Mouse (Mus musculus) megakaryocyte, embryonic 14.5 days (primary cell): ENCODE results near the gene Sept5. TPM values are rescaled to one million over a fixed set of nuclear protein-coding genes. Genes with fewer than 3 reads are reported as not detected.

Source experiments
- H3K27me3 ChIP-seq: replicated peaks from 2 replicates; pipeline ENCODE3; 2012; ENCODE audit warnings: inconsistent platforms
- H3K36me3 ChIP-seq: replicated peaks from 2 replicates; pipeline ENCODE3; 2012; ENCODE audit warnings: low read length, inconsistent platforms, mixed read lengths
- H3K4me1 ChIP-seq: 2 replicates; pipeline ENCODE4 v1.6.1; 2012; ENCODE audit warnings: inconsistent platforms
- H3K4me3 ChIP-seq: replicated peaks from 2 replicates; pipeline ENCODE3; 2012; ENCODE audit warnings: moderate library complexity, mild to moderate bottlenecking, inconsistent platforms
- H3K9me3 ChIP-seq: 2 replicates; pipeline ENCODE4 v1.6.1; 2012; ENCODE audit warnings: inconsistent platforms
- FLI1 ChIP-seq: IDR thresholded peaks from 2 replicates; pipeline ENCODE4 v1.6.1; 2012; ENCODE audit warnings: low read length, inconsistent platforms, mixed read lengths
- GATA1 ChIP-seq: IDR thresholded peaks from 3 replicates; pipeline ENCODE4 v1.6.1; 2012; ENCODE audit warnings: mixed read lengths, low read length, inconsistent platforms, borderline replicate concordance
- polyA plus RNA-seq: library from polyadenylated mRNA; stranded (reverse); fragments of >175 nt; gene quantifications from 2 replicates; pipeline ENCODE4 v1.2.3, GENCODE M21; 2012; ENCODE audit warnings: low replicate concordance; ENCODE audit not compliant: insufficient read depth

Gene Sept5
- polyA plus RNA-seq, 1 experiment = 8.0 TPM

- Histone ChIP-seq H3K9me3 (no peaks in the 10 kb centered on the region), H3K4me3 (peak overlapping the region; percentile 95), H3K4me1 (peaks cover 79% of the 10 kb centered on the region), H3K36me3 (peaks cover 19% of the 10 kb centered on the region), H3K27me3 (peaks cover 75% of the 10 kb centered on the region)
- TF ChIP-seq GATA1 (no peak), FLI1 (no peak)
Observed at GRCm38 (mm10) chr16:18619110-18619509, 10.6 kb downstream of the Sept5 start.

GRCm38 (mm10) chr16:18618297-18618696 lies 11.5 kb downstream of the Sept5 start:
- peaks cover 75% of the 10 kb centered on the region for H3K27me3 ChIP-seq

GRCm38 (mm10) chr16:18617370-18618065 lies 12.2 kb downstream of the Sept5 start:
- TF ChIP-seq FLI1 = no peak
- TF ChIP-seq GATA1 = no peak
- H3K9me3 ChIP-seq = no peaks in the 10 kb centered on the region
- peak overlapping the region; percentile 90 for H3K4me3 ChIP-seq
- H3K36me3 ChIP-seq = peaks cover 17% of the 10 kb centered on the region
- peaks cover 71% of the 10 kb centered on the region for H3K4me1 ChIP-seq
- H3K27me3 ChIP-seq = peaks cover 75% of the 10 kb centered on the region

More at GRCm38 (mm10) chr16:18618297-18618696, 11.5 kb downstream of the Sept5 start:
- no peak for TF ChIP-seq GATA1
- TF ChIP-seq FLI1 = no peak
- H3K9me3 ChIP-seq = no peaks in the 10 kb centered on the region
- peak overlapping the region; percentile 33 for H3K4me3 ChIP-seq
- H3K36me3 ChIP-seq = peaks cover 17% of the 10 kb centered on the region
- H3K4me1 ChIP-seq = peaks cover 79% of the 10 kb centered on the region

GRCm38 (mm10) chr16:18613301-18613700 lies 16.5 kb downstream of the Sept5 start:
- Histone ChIP-seq H3K9me3 (no peaks in the 10 kb centered on the region), H3K4me1 (peaks cover 36% of the 10 kb centered on the region), H3K36me3 (no peaks in the 10 kb centered on the region), H3K27me3 (peaks cover 90% of the 10 kb centered on the region), H3K4me3 (no peak overlapping the region)
- TF ChIP-seq FLI1 = no peak
- TF ChIP-seq GATA1 = no peak

GRCm38 (mm10) chr16:18611752-18612151 lies 18.0 kb downstream of the Sept5 start:
- H3K27me3 ChIP-seq = peaks cover 96% of the 10 kb centered on the region
- H3K36me3 ChIP-seq = no peaks in the 10 kb centered on the region
- no peak overlapping the region for H3K4me3 ChIP-seq
- TF ChIP-seq GATA1 = no peak
- no peak for TF ChIP-seq FLI1
- H3K4me1 ChIP-seq = peaks cover 29% of the 10 kb centered on the region
- H3K9me3 ChIP-seq = no peaks in the 10 kb centered on the region

GRCm38 (mm10) chr16:18609099-18609498 lies 20.7 kb downstream of the Sept5 start:
- H3K4me3 ChIP-seq = no peak overlapping the region
- H3K9me3 ChIP-seq = no peaks in the 10 kb centered on the region
- no peaks in the 10 kb centered on the region for H3K36me3 ChIP-seq
- TF ChIP-seq GATA1 (no peak), FLI1 (no peak)
- H3K27me3 ChIP-seq = peaks cover 98% of the 10 kb centered on the region
- peaks cover 33% of the 10 kb centered on the region for H3K4me1 ChIP-seq

GRCm38 (mm10) chr16:18608226-18608625 lies 21.5 kb downstream of the Sept5 start:
- H3K27me3 ChIP-seq = peaks cover 97% of the 10 kb centered on the region
- H3K4me1 ChIP-seq = peaks cover 30% of the 10 kb centered on the region
- H3K4me3 ChIP-seq = no peak overlapping the region
- H3K9me3 ChIP-seq = no peaks in the 10 kb centered on the region
- no peaks in the 10 kb centered on the region for H3K36me3 ChIP-seq
- TF ChIP-seq GATA1 (no peak), FLI1 (no peak)

GRCm38 (mm10) chr16:18605705-18606104 lies 24.0 kb downstream of the Sept5 start:
- H3K27me3 ChIP-seq = peaks cover 95% of the 10 kb centered on the region
- TF ChIP-seq FLI1 (no peak), GATA1 (no peak)
- H3K9me3 ChIP-seq = no peaks in the 10 kb centered on the region

GRCm38 (mm10) chr16:18604267-18604701 lies 25.5 kb downstream of the Sept5 start:
- Histone ChIP-seq H3K4me3 (no peak overlapping the region), H3K9me3 (no peaks in the 10 kb centered on the region), H3K27me3 (peaks cover 93% of the 10 kb centered on the region), H3K4me1 (peaks cover 38% of the 10 kb centered on the region), H3K36me3 (no peaks in the 10 kb centered on the region)
- TF ChIP-seq GATA1 = no peak
- TF ChIP-seq FLI1 = no peak

More at GRCm38 (mm10) chr16:18605705-18606104, 24.0 kb downstream of the Sept5 start:
- H3K4me3 ChIP-seq = no peak overlapping the region
- H3K36me3 ChIP-seq = no peaks in the 10 kb centered on the region
- H3K4me1 ChIP-seq = peaks cover 38% of the 10 kb centered on the region

GRCm38 (mm10) chr16:18601447-18601846 lies 28.3 kb downstream of the Sept5 start:
- peaks cover 86% of the 10 kb centered on the region for H3K27me3 ChIP-seq
- H3K36me3 ChIP-seq = no peaks in the 10 kb centered on the region
- no peaks in the 10 kb centered on the region for H3K9me3 ChIP-seq
- peaks cover 43% of the 10 kb centered on the region for H3K4me1 ChIP-seq
- H3K4me3 ChIP-seq = no peak overlapping the region
- TF ChIP-seq GATA1 (no peak), FLI1 (no peak)
